Mouse (Mus musculus): ENCODE results near the gene Gsc.
"Not testable (repeated sequence)": the region's sequence is repeated elsewhere in the genome, so short reads cannot be mapped to it uniquely, and the experiment has no call there.

Gene Gsc

GRCm38 (mm10) chr12:104453002-104453401, 20.1 kb downstream of the Gsc start:
- no peak for DNase-seq (ENCODE audit: low read depth, low spot score)

GRCm38 (mm10) chr12:104450257-104450656, 22.9 kb downstream of the Gsc start:
- no peak for DNase-seq (ENCODE audit: low read depth, low spot score)

GRCm38 (mm10) chr12:104448099-104448498, 25.0 kb downstream of the Gsc start:
- DNase-seq (ENCODE audit: low read depth, low spot score): no peak

- not testable (repeated sequence) for DNase-seq (ENCODE audit: low read depth, low spot score)
These were observed 26.1 kb downstream of the Gsc start for GRCm38 (mm10) chr12:104447056-104447455.

- no peak for DNase-seq (ENCODE audit: low read depth, low spot score)
These were observed 29.4 kb downstream of the Gsc start for GRCm38 (mm10) chr12:104443716-104444115.

GRCm38 (mm10) chr12:104440087-104440760, 32.9 kb downstream of the Gsc start:
- DNase-seq (ENCODE audit: low read depth, low spot score): no peak

GRCm38 (mm10) chr12:104433951-104434735, 39.0 kb downstream of the Gsc start:
- no peak for DNase-seq (ENCODE audit: low read depth, low spot score)

GRCm38 (mm10) chr12:104433214-104433613, 39.9 kb downstream of the Gsc start:
- no peak for DNase-seq (ENCODE audit: low read depth, low spot score)

GRCm38 (mm10) chr12:104431359-104431758, 41.8 kb downstream of the Gsc start:
- no peak for DNase-seq (ENCODE audit: low read depth, low spot score)

GRCm38 (mm10) chr12:104426915-104427314, 46.2 kb downstream of the Gsc start:
- no peak for DNase-seq (ENCODE audit: low read depth, low spot score)

- no peak for DNase-seq (ENCODE audit: low read depth, low spot score)
These were observed 47.5 kb downstream of the Gsc start for GRCm38 (mm10) chr12:104425591-104425990.

GRCm38 (mm10) chr12:104422615-104423392, 50.3 kb downstream of the Gsc start:
- DNase-seq (ENCODE audit: low read depth, low spot score): no peak

Data from telencephalon, adult 2 months (tissue).